Mouse (Mus musculus) liver, embryonic 14.5 days (tissue): ENCODE measurements around the gene Xrcc4. TPM values are rescaled to one million over a fixed set of nuclear protein-coding genes. Genes with fewer than 3 reads are reported as not detected.
"Not testable (repeated sequence)": the region's sequence is repeated elsewhere in the genome, so short reads cannot be mapped to it uniquely, and the experiment has no call there.

Experiments used
- ATAC-seq: fragments of 200-750 bp; cut with Nextera tagmentation; 2 replicates; pipeline ENCODE4 v1.8.0; 2017; ENCODE audit warnings: moderate number of reproducible peaks, mild to moderate bottlenecking, moderate library complexity; ENCODE audit not compliant: insufficient read depth
- DNase-seq, 3 experiments: peaks; one replicate each; pipeline ENCODE4 v3.0.0-alpha.2; 2012 to 2013; ENCODE audit warnings: low read depth in 3 of 3, low spot score in 3 of 3
- H3K27ac ChIP-seq: fragments of 300-500 bp; sonication (generic); 2 replicates; pipeline ENCODE4 v1.5.1; 2014; ENCODE audit warnings: moderate library complexity, mild to moderate bottlenecking, control low read depth, inconsistent platforms
- H3K27me3 ChIP-seq: fragments of 300-500 bp; sonication (generic); 2 replicates; pipeline ENCODE4 v1.6.1; 2014; ENCODE audit warnings: mild to moderate bottlenecking, low read length, moderate library complexity; ENCODE audit not compliant: control insufficient read depth, insufficient read depth
- H3K36me3 ChIP-seq: fragments of 300-500 bp; sonication (generic); replicated peaks from 2 replicates; pipeline ENCODE4 v1.6.1; 2014; ENCODE audit warnings: low read depth; ENCODE audit not compliant: control insufficient read depth, insufficient read depth
- H3K4me1 ChIP-seq, 2 experiments: fragments of 200-500 bp in 1 of 2; fragments of 300-500 bp in 1 of 2; sonication (generic) in 1 of 2; replicated peaks; 2 replicates each; pipeline ENCODE4 v1.6.1; 2012 to 2014; ENCODE audit warnings: antibody characterized with exemption in 1 of 2, inconsistent platforms in 1 of 2, low read length in 1 of 2; ENCODE audit not compliant: control insufficient read depth in 2 of 2, insufficient read depth in 2 of 2
- H3K4me2 ChIP-seq: fragments of 300-500 bp; sonication (generic); 2 replicates; pipeline ENCODE4 v1.6.1; 2014; ENCODE audit warnings: low read depth, mild to moderate bottlenecking, control low read depth, moderate library complexity
- H3K4me3 ChIP-seq, 2 experiments: fragments of 200-500 bp in 1 of 2; fragments of 300-500 bp in 1 of 2; sonication (generic) in 1 of 2; 2 replicates each; pipeline ENCODE4 v1.5.1; 2012 to 2014; ENCODE audit warnings: low read depth in 2 of 2, low read length in 2 of 2, mild to moderate bottlenecking in 2 of 2, control low read depth in 1 of 2, inconsistent platforms in 1 of 2, moderate library complexity in 1 of 2; ENCODE audit not compliant: insufficient read depth in 1 of 2
- H3K9ac ChIP-seq: fragments of 300-500 bp; sonication (generic); replicated peaks from 2 replicates; pipeline ENCODE4 v1.6.1; 2014; ENCODE audit warnings: mild to moderate bottlenecking, control low read depth, moderate library complexity
- H3K9me3 ChIP-seq: fragments of 300-500 bp; sonication (generic); 2 replicates; pipeline ENCODE4 v1.6.1; 2016; ENCODE audit warnings: low read length, mixed read lengths; ENCODE audit not compliant: control insufficient read depth
- CTCF ChIP-seq: IDR thresholded peaks from 2 replicates; pipeline ENCODE4 v1.5.1; 2016; ENCODE audit warnings: antibody characterized with exemption, low read depth, control low read depth
- EP300 ChIP-seq: IDR thresholded peaks from 2 replicates; pipeline ENCODE4 v1.6.1; 2016; ENCODE audit warnings: antibody characterized with exemption, low read depth
- WGBS: fragments of 180-500 bp; shearing (Covaris S2); extraction: QIAGEN DNeasy Blood & Tissue Kit; methylation state at CpG from one replicate; pipeline ENCODE4 v1.1.7; 2014; ENCODE audit not compliant: insufficient replicate concordance; 5-methylcytosine and 5-hydroxymethylcytosine counted together
- polyA plus RNA-seq, 2 experiments: library from polyadenylated mRNA; depleted of rRNA in 1 of 2; stranded (reverse) in 1 of 2; unstranded in 1 of 2; fragments of >200 nt; fragmentation: Nextera tagmentation in 1 of 2; extraction: Ambion mirVana in 1 of 2; gene quantifications; 2 replicates each; pipeline versions ENCODE4 v1.2.1 to v1.2.3; 2012 to 2014

Xrcc4 gene
- polyA plus RNA-seq, 2 experiments, result 2.6 to 5.8 TPM

DNA sequence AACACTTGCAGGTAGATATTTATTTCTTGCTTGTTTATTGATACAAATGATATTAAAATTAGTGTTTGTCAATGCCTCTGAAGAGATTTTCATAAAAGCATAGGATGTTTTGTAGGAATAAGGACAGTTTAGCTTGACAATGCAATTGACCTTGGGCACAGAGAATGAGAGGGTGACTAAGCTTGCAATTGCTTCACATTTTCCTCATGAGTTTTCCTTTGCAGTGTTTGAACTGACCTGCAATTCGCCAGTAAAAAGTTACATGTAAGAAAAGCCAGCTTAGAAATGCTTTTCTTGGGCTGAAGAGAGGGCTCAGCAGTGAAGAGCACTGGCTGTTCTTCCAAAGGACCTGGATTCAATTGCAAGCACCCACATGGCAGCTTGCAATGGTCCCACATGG, 312.3 kb downstream of the Xrcc4 start:
- ATAC-seq (no peak), DNase-seq (no peak)
- Histone ChIP-seq H3K4me1 (no peaks in the 10 kb centered on the region), H3K9ac (no peak overlapping the region), H3K27me3 (no peaks in the 10 kb centered on the region), H3K4me3 (no peak overlapping the region), H3K27ac (no peak overlapping the region), H3K4me2 (no peak overlapping the region), H3K36me3 (no peaks in the 10 kb centered on the region), H3K9me3 (no peaks in the 10 kb centered on the region)
- WGBS, result 56% methylated on average over 1 of the region's 1 CpGs
- TF ChIP-seq EP300 (no peak), CTCF (no peak)

- Histone ChIP-seq H3K4me3 (no peak overlapping the region), H3K4me1 (no peaks in the 10 kb centered on the region), H3K27me3 (no peaks in the 10 kb centered on the region), H3K27ac (no peak overlapping the region), H3K9me3 (no peaks in the 10 kb centered on the region), H3K36me3 (no peaks in the 10 kb centered on the region), H3K9ac (no peak overlapping the region), H3K4me2 (no peak overlapping the region)
- 34% methylated on average over 1 of the region's 1 CpGs for WGBS
- no peak for TF ChIP-seq EP300
- ATAC-seq (no peak), DNase-seq (no peak)
Observed at GRCm38 (mm10) chr13:89766551-89766950, 322.9 kb downstream of the Xrcc4 start.

DNA sequence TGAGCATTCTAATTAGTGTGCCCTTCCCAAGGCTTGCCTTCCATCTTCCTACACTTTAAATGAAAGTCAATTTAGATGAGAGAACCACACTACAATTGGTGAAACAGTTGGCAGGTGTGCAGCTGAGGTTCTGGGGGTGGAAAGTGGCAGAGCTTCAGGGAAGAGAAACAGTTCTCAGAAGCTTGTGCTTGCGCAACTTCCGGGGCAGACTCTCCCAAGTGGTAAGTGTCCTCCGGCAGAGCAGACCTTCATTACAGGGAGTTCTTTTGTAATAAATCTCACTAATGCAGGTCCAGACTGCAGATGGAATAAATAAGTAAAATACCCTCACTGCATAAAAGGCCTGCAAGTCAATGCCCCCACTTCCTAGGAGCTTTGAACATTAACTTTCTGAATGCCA, 323.4 kb downstream of the Xrcc4 start:
- Histone ChIP-seq H3K9me3 (no peaks in the 10 kb centered on the region), H3K9ac (no peak overlapping the region), H3K4me2 (no peak overlapping the region), H3K36me3 (no peaks in the 10 kb centered on the region), H3K4me3 (no peak overlapping the region), H3K27me3 (no peaks in the 10 kb centered on the region), H3K27ac (no peak overlapping the region), H3K4me1 (no peaks in the 10 kb centered on the region)
- TF ChIP-seq EP300 (no peak), CTCF (no peak)
- ATAC-seq (no peak), DNase-seq (no peak)
- WGBS, result 67% methylated on average over 3 of the region's 3 CpGs

GRCm38 (mm10) chr13:89762339-89762738, 327.1 kb downstream of the Xrcc4 start:
- DNase-seq (no peak), ATAC-seq (no peak)
- Histone ChIP-seq H3K27me3 (no peaks in the 10 kb centered on the region), H3K4me3 (no peak overlapping the region), H3K36me3 (no peaks in the 10 kb centered on the region), H3K27ac (no peak overlapping the region), H3K4me2 (no peak overlapping the region), H3K9ac (no peak overlapping the region), H3K4me1 (no peaks in the 10 kb centered on the region), H3K9me3 (no peaks in the 10 kb centered on the region)
- no peak for TF ChIP-seq EP300
- TF ChIP-seq CTCF, result no peak
- 52% methylated on average over 3 of the region's 3 CpGs for WGBS

DNA sequence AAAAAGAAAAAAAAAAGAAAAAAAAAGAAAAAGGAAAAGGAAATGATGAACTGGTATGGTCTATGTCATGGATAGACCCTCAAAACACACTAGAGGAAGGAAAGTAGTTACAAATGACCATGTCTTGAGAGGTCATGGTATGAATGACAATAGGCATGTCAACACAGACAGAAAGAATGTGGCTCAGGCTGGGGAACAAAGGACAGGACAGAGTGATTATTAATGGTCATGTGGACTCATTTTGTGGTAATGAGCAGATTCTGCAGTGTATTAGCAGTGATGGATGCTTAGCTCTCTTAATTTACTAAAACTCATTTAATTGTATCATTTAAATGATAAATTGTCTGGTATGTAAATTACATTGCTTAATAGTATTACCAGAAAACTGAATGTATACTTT, 333.1 kb downstream of the Xrcc4 start:
- H3K9me3 ChIP-seq, result no peaks in the 10 kb centered on the region
- no peak overlapping the region for H3K4me2 ChIP-seq
- no peak overlapping the region for H3K9ac ChIP-seq
- ATAC-seq (no peak), DNase-seq (no peak)
- no peaks in the 10 kb centered on the region for H3K27me3 ChIP-seq
- no peaks in the 10 kb centered on the region for H3K36me3 ChIP-seq
- H3K27ac ChIP-seq, result no peak overlapping the region
- no peaks in the 10 kb centered on the region for H3K4me1 ChIP-seq
- TF ChIP-seq EP300 (no peak), CTCF (no peak)
- H3K4me3 ChIP-seq, result no peak overlapping the region

- not testable (repeated sequence) for H3K4me1 ChIP-seq, H3K36me3 ChIP-seq, H3K4me3 ChIP-seq, DNase-seq, H3K9ac ChIP-seq, ATAC-seq, H3K27me3 ChIP-seq, H3K4me2 ChIP-seq, H3K27ac ChIP-seq, H3K9me3 ChIP-seq
- 25% methylated on average over 3 of the region's 3 CpGs for WGBS
Observed at GRCm38 (mm10) chr13:89750562-89750961, 338.8 kb downstream of the Xrcc4 start.
